ENCODE assay signal across 17 mouse cellular contexts in the genomic region with DNA sequence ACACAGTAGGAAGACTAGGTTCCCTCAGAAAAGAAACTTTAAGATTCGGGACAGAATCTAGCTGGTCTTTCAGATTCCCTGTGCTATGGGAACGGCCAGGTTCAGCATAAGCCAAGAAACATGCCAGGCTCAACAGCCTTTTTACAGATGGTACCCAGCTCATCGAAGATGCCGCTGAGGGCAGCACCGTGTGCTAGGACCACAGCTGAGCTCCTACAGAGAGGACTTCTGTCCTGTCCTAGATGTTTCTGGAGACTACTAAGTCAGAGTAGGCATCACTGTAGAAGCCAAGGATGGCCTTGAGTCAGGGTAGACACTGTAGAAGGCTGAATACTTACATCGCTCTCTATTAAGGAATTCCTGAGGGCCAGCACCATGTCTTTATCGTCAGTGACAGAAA.
DNase-seq lines count a peak whose midpoint lies in the region; ATAC-seq lines count a peak whose summit lies in the region.
"Had no signal": no experiment of that assay in that cellular context is flagged by ENCODE, and none has a peak within 500 bp of the region (broad histone marks: within the 10 kb centered on the region; RNA-seq: fewer than 3 reads in every experiment).

No protein-coding gene starts in this region.

- H3K4me2 ChIP-seq in forebrain, embryonic 16.5 days (ENCODE audit: low read length) = no peak overlapping the region
- H3K4me2 ChIP-seq in liver, embryonic 12.5 days = no peak overlapping the region
- H3K4me2 ChIP-seq: heart, embryonic 15.5 days; liver, embryonic 11.5 days; midbrain, embryonic 12.5 days had no signal

- ATAC-seq in forebrain, embryonic 16.5 days = peak; percentile 81
- ATAC-seq in liver, embryonic 12.5 days = no peak

- intact Hi-C loops in left cerebral cortex, postnatal 4 days (cut with DNase I) = no loop called here
- intact Hi-C loops in left cerebral cortex, postnatal 10 days (cut with DNase I) = no loop called here

- no peak overlapping the region for H3K9ac ChIP-seq in forebrain, embryonic 16.5 days (replicated peaks; ENCODE audit: low read depth, low read length)
- H3K9ac ChIP-seq in liver, embryonic 12.5 days = no peak overlapping the region
- H3K9ac ChIP-seq: heart, embryonic 15.5 days; midbrain, embryonic 12.5 days had no signal

- H3K27ac ChIP-seq in forebrain, embryonic 16.5 days (ENCODE audit: low read length) = peak overlapping the region; percentile 84
- H3K27ac ChIP-seq in liver, embryonic 12.5 days = no peak overlapping the region
- H3K27ac ChIP-seq: heart, embryonic 15.5 days; hindbrain, embryonic 10.5 days; hindbrain, postnatal 0 days; kidney, postnatal 0 days; midbrain, embryonic 12.5 days had no signal

- 80% methylated on average over 7 of the region's 7 CpGs for WGBS in forebrain, embryonic 16.5 days
- WGBS in liver, embryonic 12.5 days (ENCODE audit: insufficient replicate concordance) = 81% methylated on average over 7 of the region's 7 CpGs

- peaks cover 7% of the 10 kb centered on the region; the same call in 1 of the 2 replicates for H3K4me1 ChIP-seq in forebrain, embryonic 16.5 days (replicated peaks; ENCODE audit: control insufficient read depth, insufficient read depth, low read length)
- no peaks in the 10 kb centered on the region for H3K4me1 ChIP-seq in liver, embryonic 12.5 days
- H3K4me1 ChIP-seq: heart, embryonic 15.5 days; hindbrain, embryonic 10.5 days; midbrain, embryonic 12.5 days had no signal

- no peaks in the 10 kb centered on the region for H3K27me3 ChIP-seq in forebrain, embryonic 16.5 days (replicated peaks; ENCODE audit: control insufficient read depth, insufficient read depth, low read length)
- H3K27me3 ChIP-seq in liver, embryonic 12.5 days (replicated peaks) = no peaks in the 10 kb centered on the region
- H3K27me3 ChIP-seq: heart, embryonic 15.5 days; midbrain, embryonic 12.5 days had no signal

- H3K4me3 ChIP-seq in forebrain, embryonic 16.5 days (replicated peaks; ENCODE audit: low read length) = no peak overlapping the region
- no peak overlapping the region for H3K4me3 ChIP-seq in liver, embryonic 12.5 days
- H3K4me3 ChIP-seq: heart, embryonic 15.5 days; hindbrain, embryonic 10.5 days; midbrain, embryonic 12.5 days had no signal

- DNase-seq in left cerebral cortex, postnatal 4 days = peak; percentile 31
- no peak for DNase-seq in left cerebral cortex, postnatal 10 days (ENCODE audit: extremely low spot score in 1 of 2, low spot score in 2 of 2)
- DNase-seq in cerebellum, adult 11 months = peak; percentile 68
- peak; percentile 73 for DNase-seq in cerebellum, adult 8-10 months
- no peak for DNase-seq in embryo, embryonic 10.5 days (ENCODE audit: low spot score)
- DNase-seq: gastrocnemius, postnatal 10 days; kidney, adult 18-20 months; lung, adult 2 months; retina, postnatal 1 day had no signal

- no peaks in the 10 kb centered on the region for H3K36me3 ChIP-seq in forebrain, embryonic 16.5 days (ENCODE audit: control insufficient read depth, insufficient read depth)
- H3K36me3 ChIP-seq in liver, embryonic 12.5 days = no peaks in the 10 kb centered on the region
- H3K36me3 ChIP-seq: heart, embryonic 15.5 days; hindbrain, embryonic 10.5 days; midbrain, embryonic 12.5 days had no signal

- no peaks in the 10 kb centered on the region for H3K9me3 ChIP-seq in forebrain, embryonic 16.5 days (ENCODE audit: control insufficient read depth, low read length)
- no peaks in the 10 kb centered on the region for H3K9me3 ChIP-seq in liver, embryonic 12.5 days (replicated peaks)
- H3K9me3 ChIP-seq: heart, embryonic 15.5 days; hindbrain, embryonic 10.5 days; midbrain, embryonic 12.5 days had no signal

Comparison
In these comparisons a context has a peak if more than half of its experiments do, and no peak if none do; other contexts are left out.
1. DNase-seq: peak in left cerebral cortex, postnatal 4 days (single experiment), cerebellum, adult 11 months (single experiment) and cerebellum, adult 8-10 months (single experiment); none in left cerebral cortex, postnatal 10 days (0 of 2) and embryo, embryonic 10.5 days (single experiment).